Mouse (Mus musculus) hindbrain, embryonic 13.5 days (tissue): Measurements from ENCODE around the gene Gpr87. TPM values are rescaled to one million over a fixed set of nuclear protein-coding genes. Genes with fewer than 3 reads are reported as not detected.

ENCODE experiments used
- ATAC-seq: fragments of 200-750 bp; cut with Nextera tagmentation; 2 replicates; pipeline ENCODE4 v1.8.0; 2017; ENCODE audit warnings: moderate TSS enrichment; ENCODE audit not compliant: low FRiP score
- H3K27ac ChIP-seq: fragments of 300-500 bp; sonication (generic); 2 replicates; pipeline ENCODE4 v1.5.1; 2015; ENCODE audit warnings: inconsistent platforms, mild to moderate bottlenecking, moderate library complexity
- H3K27me3 ChIP-seq: fragments of 300-500 bp; sonication (generic); 2 replicates; pipeline ENCODE4 v1.6.1; 2015; ENCODE audit warnings: mild to moderate bottlenecking, inconsistent platforms
- H3K36me3 ChIP-seq: fragments of 300-500 bp; sonication (generic); 2 replicates; pipeline ENCODE4 v1.6.1; 2015; ENCODE audit warnings: mild to moderate bottlenecking, inconsistent platforms
- H3K4me1 ChIP-seq: fragments of 300-500 bp; sonication (generic); replicated peaks from 2 replicates; pipeline ENCODE4 v1.6.1; 2015; ENCODE audit warnings: inconsistent platforms
- H3K4me2 ChIP-seq: fragments of 300-500 bp; sonication (generic); 2 replicates; pipeline ENCODE4 v1.6.1; 2015; ENCODE audit warnings: inconsistent platforms, mild to moderate bottlenecking, moderate library complexity
- H3K4me3 ChIP-seq: fragments of 300-500 bp; sonication (generic); 2 replicates; pipeline ENCODE4 v1.5.1; 2015; ENCODE audit warnings: mild to moderate bottlenecking, inconsistent platforms
- H3K9ac ChIP-seq: fragments of 300-500 bp; sonication (generic); 2 replicates; pipeline ENCODE4 v1.6.1; 2015; ENCODE audit warnings: mild to moderate bottlenecking, inconsistent platforms
- H3K9me3 ChIP-seq: fragments of 300-500 bp; sonication (generic); 2 replicates; pipeline ENCODE4 v1.6.1; 2016; ENCODE audit warnings: inconsistent platforms
- WGBS: fragments of 180-500 bp; shearing (Covaris S2); methylation state at CpG from one replicate; pipeline ENCODE4 v1.1.7; 2015; 5-methylcytosine and 5-hydroxymethylcytosine counted together
- polyA plus RNA-seq: library from polyadenylated mRNA; unstranded; fragments of >200 nt; fragmentation: Nextera tagmentation; extraction: Ambion mirVana; gene quantifications from 2 replicates; pipeline ENCODE4 v1.2.1, GENCODE M21; 2015

Gene Gpr87
- polyA plus RNA-seq, 1 experiment from 2014 or later: 0.29 TPM

- Histone ChIP-seq H3K4me2 (no peak overlapping the region), H3K27me3 (no peaks in the 10 kb centered on the region), H3K36me3 (no peaks in the 10 kb centered on the region), H3K4me1 (no peaks in the 10 kb centered on the region), H3K9me3 (no peaks in the 10 kb centered on the region), H3K9ac (no peak overlapping the region), H3K4me3 (no peak overlapping the region), H3K27ac (no peak overlapping the region)
- ATAC-seq: no peak
- WGBS: 81% methylated on average over 8 of the region's 8 CpGs
These were observed 15.2 kb upstream of the Gpr87 start for GRCm38 (mm10) chr3:59210089-59210488.

- H3K9me3 ChIP-seq: no peaks in the 10 kb centered on the region
- WGBS: 62% methylated on average over 4 of the region's 4 CpGs
- ATAC-seq: peak; percentile 74
- no peak overlapping the region for H3K4me3 ChIP-seq
- H3K9ac ChIP-seq: no peak overlapping the region
- H3K36me3 ChIP-seq: no peaks in the 10 kb centered on the region
- no peaks in the 10 kb centered on the region for H3K27me3 ChIP-seq
- no peaks in the 10 kb centered on the region for H3K4me1 ChIP-seq
- H3K4me2 ChIP-seq: no peak overlapping the region
- H3K27ac ChIP-seq: no peak overlapping the region
These were observed 14.0 kb upstream of the Gpr87 start for GRCm38 (mm10) chr3:59208650-59209548.

- no peak overlapping the region for H3K4me2 ChIP-seq
- no peak overlapping the region for H3K27ac ChIP-seq
- H3K4me3 ChIP-seq: no peak overlapping the region
- 78% methylated on average over 4 of the region's 4 CpGs for WGBS
- no peaks in the 10 kb centered on the region for H3K27me3 ChIP-seq
- no peaks in the 10 kb centered on the region for H3K9me3 ChIP-seq
- H3K4me1 ChIP-seq: no peaks in the 10 kb centered on the region
- H3K36me3 ChIP-seq: no peaks in the 10 kb centered on the region
- H3K9ac ChIP-seq: no peak overlapping the region
- no peak for ATAC-seq
These were observed 11.0 kb upstream of the Gpr87 start for GRCm38 (mm10) chr3:59205941-59206340.

- WGBS: 82% methylated on average over 11 of the region's 11 CpGs
- no peak overlapping the region for H3K4me3 ChIP-seq
- no peaks in the 10 kb centered on the region for H3K36me3 ChIP-seq
- no peaks in the 10 kb centered on the region for H3K9me3 ChIP-seq
- H3K27me3 ChIP-seq: no peaks in the 10 kb centered on the region
- no peaks in the 10 kb centered on the region for H3K4me1 ChIP-seq
- ATAC-seq: no peak
- no peak overlapping the region for H3K4me2 ChIP-seq
- no peak overlapping the region for H3K9ac ChIP-seq
- no peak overlapping the region for H3K27ac ChIP-seq
These were observed 10.0 kb upstream of the Gpr87 start for GRCm38 (mm10) chr3:59204719-59205503.

- H3K9me3 ChIP-seq: no peaks in the 10 kb centered on the region
- no peaks in the 10 kb centered on the region for H3K4me1 ChIP-seq
- ATAC-seq: no peak
- no peak overlapping the region for H3K4me2 ChIP-seq
- no peak overlapping the region for H3K27ac ChIP-seq
- 84% methylated on average over 8 of the region's 8 CpGs for WGBS
- no peak overlapping the region for H3K4me3 ChIP-seq
- no peak overlapping the region for H3K9ac ChIP-seq
- H3K36me3 ChIP-seq: no peaks in the 10 kb centered on the region
- H3K27me3 ChIP-seq: no peaks in the 10 kb centered on the region
These were observed 9.1 kb upstream of the Gpr87 start for GRCm38 (mm10) chr3:59203802-59204520.

GRCm38 (mm10) chr3:59197329-59197948 is 2.5 kb upstream of the Gpr87 start:
- H3K9me3 ChIP-seq: no peaks in the 10 kb centered on the region
- H3K36me3 ChIP-seq: no peaks in the 10 kb centered on the region
- H3K4me1 ChIP-seq: no peaks in the 10 kb centered on the region
- no peak overlapping the region for H3K9ac ChIP-seq
- no peak for ATAC-seq
- no peaks in the 10 kb centered on the region for H3K27me3 ChIP-seq
- H3K4me2 ChIP-seq: no peak overlapping the region
- no peak overlapping the region for H3K4me3 ChIP-seq
- H3K27ac ChIP-seq: no peak overlapping the region
- WGBS: 88% methylated on average over 4 of the region's 4 CpGs

GRCm38 (mm10) chr3:59194099-59194498 is 805 bp downstream of the Gpr87 start:
- H3K4me3 ChIP-seq: no peak overlapping the region
- 91% methylated on average over 7 of the region's 7 CpGs for WGBS
- H3K4me2 ChIP-seq: no peak overlapping the region
- H3K4me1 ChIP-seq: no peaks in the 10 kb centered on the region
- no peak overlapping the region for H3K9ac ChIP-seq
- no peaks in the 10 kb centered on the region for H3K36me3 ChIP-seq
- H3K27ac ChIP-seq: no peak overlapping the region
- H3K27me3 ChIP-seq: no peaks in the 10 kb centered on the region
- H3K9me3 ChIP-seq: no peaks in the 10 kb centered on the region
- no peak for ATAC-seq

GRCm38 (mm10) chr3:59191674-59192073 is 3.2 kb downstream of the Gpr87 start:
- Histone ChIP-seq H3K27me3 (no peaks in the 10 kb centered on the region), H3K27ac (no peak overlapping the region), H3K36me3 (no peaks in the 10 kb centered on the region), H3K4me1 (no peaks in the 10 kb centered on the region), H3K9ac (no peak overlapping the region), H3K4me3 (no peak overlapping the region), H3K4me2 (no peak overlapping the region), H3K9me3 (no peaks in the 10 kb centered on the region)
- ATAC-seq: no peak
- WGBS: 97% methylated on average over 6 of the region's 6 CpGs

GRCm38 (mm10) chr3:59187336-59187735 is 7.6 kb downstream of the Gpr87 start:
- Histone ChIP-seq H3K4me3 (no peak overlapping the region), H3K9ac (no peak overlapping the region), H3K4me1 (no peaks in the 10 kb centered on the region), H3K27ac (no peak overlapping the region), H3K36me3 (no peaks in the 10 kb centered on the region), H3K4me2 (no peak overlapping the region), H3K27me3 (no peaks in the 10 kb centered on the region), H3K9me3 (no peaks in the 10 kb centered on the region)
- WGBS: 93% methylated on average over 4 of the region's 4 CpGs
- no peak for ATAC-seq

GRCm38 (mm10) chr3:59185662-59186061 is 9.2 kb downstream of the Gpr87 start:
- Histone ChIP-seq H3K9me3 (no peaks in the 10 kb centered on the region), H3K4me2 (no peak overlapping the region), H3K9ac (no peak overlapping the region), H3K27me3 (no peaks in the 10 kb centered on the region), H3K27ac (no peak overlapping the region), H3K36me3 (no peaks in the 10 kb centered on the region), H3K4me3 (no peak overlapping the region), H3K4me1 (no peaks in the 10 kb centered on the region)
- 83% methylated on average over 4 of the region's 4 CpGs for WGBS
- ATAC-seq: no peak

GRCm38 (mm10) chr3:59182129-59182528 is 12.8 kb downstream of the Gpr87 start:
- H3K9ac ChIP-seq: no peak overlapping the region
- H3K4me1 ChIP-seq: no peaks in the 10 kb centered on the region
- no peaks in the 10 kb centered on the region for H3K36me3 ChIP-seq
- no peaks in the 10 kb centered on the region for H3K9me3 ChIP-seq
- no peak overlapping the region for H3K4me2 ChIP-seq
- no peak for ATAC-seq
- H3K27ac ChIP-seq: no peak overlapping the region
- no peak overlapping the region for H3K4me3 ChIP-seq
- H3K27me3 ChIP-seq: no peaks in the 10 kb centered on the region

- WGBS: 69% methylated on average over 5 of the region's 5 CpGs
These were observed 13.8 kb downstream of the Gpr87 start for GRCm38 (mm10) chr3:59181134-59181533.

More at GRCm38 (mm10) chr3:59181134-59181533, 13.8 kb downstream of the Gpr87 start:
- Histone ChIP-seq H3K4me1 (no peaks in the 10 kb centered on the region), H3K9me3 (no peaks in the 10 kb centered on the region), H3K4me2 (no peak overlapping the region), H3K9ac (no peak overlapping the region), H3K27me3 (no peaks in the 10 kb centered on the region), H3K36me3 (no peaks in the 10 kb centered on the region), H3K4me3 (no peak overlapping the region), H3K27ac (no peak overlapping the region)
- no peak for ATAC-seq
